Mouse (Mus musculus): ENCODE measurements around the gene Lsm4.
A peak's percentile ranks its signal among the peaks of the same experiment; 100 is the strongest.

Lsm4 gene

GRCm38 (mm10) chr8:70677451-70678080 lies 4.5 kb downstream of the Lsm4 start:
- no peak for DNase-seq (ENCODE audit: low read depth in 1 of 2, low spot score in 2 of 2)

- no peak for DNase-seq (ENCODE audit: low read depth in 1 of 2, low spot score in 2 of 2)
Measured at GRCm38 (mm10) chr8:70678679-70679078, 5.6 kb downstream of the Lsm4 start.

GRCm38 (mm10) chr8:70679404-70679803 lies 6.4 kb downstream of the Lsm4 start:
- no peak for DNase-seq (ENCODE audit: low read depth in 1 of 2, low spot score in 2 of 2)

GRCm38 (mm10) chr8:70680039-70680438 lies 7.0 kb downstream of the Lsm4 start:
- no peak for DNase-seq (ENCODE audit: low read depth in 1 of 2, low spot score in 2 of 2)

GRCm38 (mm10) chr8:70681410-70681809 lies 8.4 kb downstream of the Lsm4 start:
- no peak for DNase-seq (ENCODE audit: low read depth in 1 of 2, low spot score in 2 of 2)

- no peak for DNase-seq (ENCODE audit: low read depth in 1 of 2, low spot score in 2 of 2)
Measured at GRCm38 (mm10) chr8:70682193-70682592, 9.1 kb downstream of the Lsm4 start.

GRCm38 (mm10) chr8:70682692-70683091 lies 9.6 kb downstream of the Lsm4 start:
- DNase-seq (ENCODE audit: low read depth in 1 of 2, low spot score in 2 of 2), result no peak

- no peak for DNase-seq (ENCODE audit: low read depth in 1 of 2, low spot score in 2 of 2)
Measured at GRCm38 (mm10) chr8:70684291-70684690, 11.2 kb downstream of the Lsm4 start.

- DNase-seq (ENCODE audit: low read depth in 1 of 2, low spot score in 2 of 2), result no peak
Measured at GRCm38 (mm10) chr8:70687576-70687975, 14.5 kb downstream of the Lsm4 start.

GRCm38 (mm10) chr8:70688136-70688535 lies 15.1 kb downstream of the Lsm4 start:
- DNase-seq (ENCODE audit: low read depth in 1 of 2, low spot score in 2 of 2), result no peak

- no peak for DNase-seq (ENCODE audit: low read depth in 1 of 2, low spot score in 2 of 2)
Measured at GRCm38 (mm10) chr8:70689892-70690390, 16.9 kb downstream of the Lsm4 start.

- no peak for DNase-seq (ENCODE audit: low read depth in 1 of 2, low spot score in 2 of 2)
Measured at GRCm38 (mm10) chr8:70691230-70691629, 18.2 kb downstream of the Lsm4 start.

GRCm38 (mm10) chr8:70691727-70692231 lies 18.7 kb downstream of the Lsm4 start:
- no peak for DNase-seq (ENCODE audit: low read depth in 1 of 2, low spot score in 2 of 2)

- DNase-seq (ENCODE audit: low read depth in 1 of 2, low spot score in 2 of 2), result no peak
Measured at GRCm38 (mm10) chr8:70693636-70694035, 20.6 kb downstream of the Lsm4 start.

GRCm38 (mm10) chr8:70695318-70696018 lies 22.4 kb downstream of the Lsm4 start:
- DNase-seq (ENCODE audit: low read depth in 1 of 2, low spot score in 2 of 2), result peak in 1 of 2 experiments; percentile 54

- DNase-seq (ENCODE audit: low read depth in 1 of 2, low spot score in 2 of 2), result no peak
Measured at GRCm38 (mm10) chr8:70696019-70696885, 23.2 kb downstream of the Lsm4 start.

GRCm38 (mm10) chr8:70696946-70697345 lies 23.9 kb downstream of the Lsm4 start:
- DNase-seq (ENCODE audit: low read depth in 1 of 2, low spot score in 2 of 2), result no peak

GRCm38 (mm10) chr8:70697366-70698250 lies 24.6 kb downstream of the Lsm4 start:
- no peak for DNase-seq (ENCODE audit: low read depth in 1 of 2, low spot score in 2 of 2)

GRCm38 (mm10) chr8:70698310-70699109 lies 25.5 kb downstream of the Lsm4 start, which contains the start of gene Jund:
Gene Jund, plus strand, starts transcription at chr8:70698949.
- peak; percentile 99 to 100 for DNase-seq (ENCODE audit: low read depth in 1 of 2, low spot score in 2 of 2)
